Mouse (Mus musculus) cortical plate, adult 2 months (tissue): ENCODE measurements around the gene Axin1.

Source experiments
- CTCF ChIP-seq: fragments of 200-500 bp; IDR thresholded peaks from 2 replicates; pipeline ENCODE4 v1.5.1; 2011; ENCODE audit warnings: mild to moderate bottlenecking, control low read depth, low read length; ENCODE audit not compliant: insufficient read depth; ENCODE audit errors: extremely low read depth
- POLR2A ChIP-seq: fragments of 200-500 bp; IDR thresholded peaks from 2 replicates; pipeline ENCODE4 v1.6.1; 2011; ENCODE audit warnings: mild to moderate bottlenecking, low read length, control low read depth; ENCODE audit not compliant: insufficient read depth; ENCODE audit errors: extremely low read depth

DNA sequence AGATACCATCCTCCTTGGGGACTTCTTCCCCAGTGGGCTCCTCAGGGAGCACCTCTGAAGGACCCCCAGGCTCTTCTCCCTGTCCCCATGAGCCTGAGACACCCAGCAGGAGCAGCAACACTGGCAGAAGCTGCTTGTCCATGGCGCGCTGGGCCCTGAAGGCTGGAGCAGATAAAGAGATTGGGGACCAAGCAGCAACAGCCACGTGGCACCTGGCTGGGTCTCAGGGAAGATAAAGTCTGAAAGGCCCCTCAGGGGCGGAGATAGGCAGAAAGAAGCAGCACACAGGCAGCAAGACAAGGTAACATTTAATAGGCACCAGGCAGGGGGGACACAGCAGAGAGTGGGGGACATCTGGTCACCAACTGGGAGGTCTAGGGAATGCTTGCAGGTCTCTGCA, 60.4 kb downstream of the Axin1 start, which contains the start of gene Pdia2:
- TF ChIP-seq POLR2A (no peak), CTCF (no peak)
